Mouse (Mus musculus) megakaryocyte, adult 5-6 weeks (primary cell): ENCODE results near the gene Zfp385b. TPM values are rescaled to one million over a fixed set of nuclear protein-coding genes. Genes with fewer than 3 reads are reported as not detected.

ENCODE experiments used
- ATAC-seq: 2 replicates; pipeline ENCODE4 v1.8.0; 2016; ENCODE audit warnings: mild to moderate bottlenecking, inconsistent platforms; ENCODE audit not compliant: poor library complexity, severe bottlenecking
- total RNA-seq, 2 experiments: library from RNA; stranded (forward) in 1 of 2; stranded (reverse) in 1 of 2; fragments of 153-499, 151-499 nt in 1 of 2; fragments of 221-1000, 200-1000 nt in 1 of 2; gene quantifications; 2 replicates each; pipeline versions ENCODE4 v1.2.3 to v1.2.4; 2015 to 2017

The Zfp385b gene
- total RNA-seq, 2 experiments from 2014 or later, result not detected

GRCm38 (mm10) chr2:77790846-77791245 is 28.6 kb downstream of the Zfp385b start:
- ATAC-seq, result no peak

DNA sequence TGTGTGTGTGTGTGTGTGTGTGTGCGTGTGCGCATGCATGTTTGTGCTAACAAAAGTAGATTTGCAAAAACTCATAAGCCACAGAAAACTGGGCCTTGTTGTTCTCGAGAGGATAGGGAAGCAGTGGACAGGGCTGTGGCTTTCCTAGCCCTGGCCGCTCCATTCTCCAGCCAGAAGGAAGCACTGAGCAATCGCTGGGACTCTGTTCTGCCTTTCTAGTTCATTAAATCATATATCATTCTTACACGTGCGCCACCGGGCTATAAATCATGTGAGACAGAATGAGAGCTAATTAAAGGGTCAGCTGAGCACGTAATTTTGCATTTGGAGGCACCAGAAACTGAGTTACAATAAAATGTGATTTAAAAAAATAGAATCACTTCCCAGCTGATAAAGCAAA is 29.1 kb downstream of the Zfp385b start:
- no peak for ATAC-seq

GRCm38 (mm10) chr2:77781390-77781789 is 38.0 kb downstream of the Zfp385b start:
- ATAC-seq, result no peak

DNA sequence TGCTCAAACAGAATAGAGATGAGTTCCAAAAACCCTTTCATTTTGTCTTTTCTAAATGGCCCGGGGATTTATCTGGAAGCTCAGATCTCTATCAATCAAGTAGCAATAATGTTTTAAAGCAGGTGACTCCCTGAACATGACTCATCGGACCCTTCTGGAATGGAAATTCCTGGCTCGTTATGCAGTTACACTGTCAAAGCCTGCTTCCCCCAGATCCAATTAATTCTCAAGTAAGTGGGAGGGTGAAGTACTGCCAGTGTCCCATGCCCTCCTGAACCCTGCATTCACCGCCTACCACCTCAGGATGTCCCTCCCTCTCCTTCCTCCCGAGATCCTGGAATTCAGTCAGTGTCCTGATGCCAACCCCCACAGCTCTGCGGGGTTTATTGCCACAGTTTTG is 41.7 kb downstream of the Zfp385b start:
- ATAC-seq, result no peak

GRCm38 (mm10) chr2:77777047-77777686 is 42.3 kb downstream of the Zfp385b start:
- no peak for ATAC-seq

DNA sequence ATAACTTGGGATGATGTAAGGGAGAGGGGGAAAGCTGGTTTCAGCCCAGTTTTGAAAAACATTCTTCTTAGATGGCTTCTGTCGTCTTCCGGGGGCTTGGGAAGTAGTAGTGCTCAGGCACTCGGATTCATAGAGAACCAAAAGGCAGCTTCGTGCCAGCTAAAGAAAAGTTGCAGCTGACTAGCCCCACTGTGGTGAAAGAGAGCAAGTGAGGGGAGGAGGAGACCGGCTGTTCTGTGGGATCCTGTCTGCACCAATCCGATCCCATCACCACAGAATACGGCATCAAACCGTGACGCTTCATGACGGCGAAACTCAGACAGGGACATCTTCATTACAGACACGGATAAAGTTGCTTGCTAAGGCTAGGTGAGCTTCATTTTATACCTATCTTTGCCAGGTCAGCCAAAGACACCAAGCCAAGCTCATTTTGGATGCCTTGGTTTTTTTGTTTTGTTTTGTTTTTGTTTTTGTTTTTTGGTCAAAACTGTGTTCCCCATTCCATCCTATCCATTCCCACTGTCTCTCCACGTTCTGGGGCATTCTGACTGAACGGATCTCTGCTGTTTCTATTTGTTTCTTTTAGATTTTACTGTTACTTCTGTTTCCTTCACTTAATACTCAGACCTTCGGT is 44.1 kb downstream of the Zfp385b start:
- no peak for ATAC-seq

DNA sequence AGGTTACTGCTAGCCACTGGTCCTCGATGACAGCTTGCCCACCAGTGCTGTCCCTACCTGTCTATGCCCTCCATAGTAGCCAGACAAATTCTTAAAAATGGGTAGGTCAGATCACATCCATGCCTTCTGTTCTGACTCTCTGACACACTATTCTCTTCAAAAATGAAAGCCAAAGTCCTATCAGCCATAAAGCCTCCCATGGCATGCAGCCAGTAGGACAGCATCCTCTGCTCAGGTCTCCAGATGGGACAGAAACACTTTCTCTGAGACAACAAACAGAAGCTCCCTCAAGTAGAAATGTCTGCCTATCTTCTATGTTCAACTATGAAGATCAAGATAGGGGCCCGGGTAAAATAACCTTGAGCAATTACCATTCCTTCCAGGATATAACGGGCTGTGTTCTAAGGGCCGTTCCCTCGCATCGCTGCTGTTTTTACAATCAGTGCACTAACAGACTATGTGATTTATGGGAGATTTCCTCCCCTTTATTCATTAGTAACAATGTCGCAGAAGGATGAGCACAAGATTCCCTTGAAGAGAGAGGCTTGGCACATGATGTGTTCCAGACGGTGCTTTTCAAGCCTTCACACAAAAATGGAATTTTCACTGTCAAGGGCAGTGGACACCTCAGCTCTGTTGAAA is 49.3 kb downstream of the Zfp385b start:
- no peak for ATAC-seq

GRCm38 (mm10) chr2:77768321-77768886 is 51.0 kb downstream of the Zfp385b start:
- ATAC-seq, result no peak

DNA sequence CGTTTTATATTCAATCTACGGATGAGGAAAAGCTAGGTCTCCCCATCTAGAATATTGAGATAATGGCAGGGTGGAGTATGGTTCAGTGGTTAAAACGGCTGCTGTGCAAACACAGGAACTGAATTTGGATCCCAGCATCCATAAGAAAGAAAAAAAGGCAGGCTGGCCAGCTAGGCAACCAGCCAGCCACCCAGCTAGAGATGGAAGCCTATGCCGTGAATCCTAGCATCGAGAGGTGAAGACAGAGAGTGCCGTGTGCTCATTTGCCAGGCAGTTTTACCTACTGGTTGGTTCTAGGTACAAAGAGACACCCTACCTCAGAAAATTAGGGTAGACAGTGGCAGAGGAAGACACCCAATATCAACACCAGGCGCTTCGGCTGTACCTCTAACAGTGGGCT is 57.5 kb downstream of the Zfp385b start:
- no peak for ATAC-seq

DNA sequence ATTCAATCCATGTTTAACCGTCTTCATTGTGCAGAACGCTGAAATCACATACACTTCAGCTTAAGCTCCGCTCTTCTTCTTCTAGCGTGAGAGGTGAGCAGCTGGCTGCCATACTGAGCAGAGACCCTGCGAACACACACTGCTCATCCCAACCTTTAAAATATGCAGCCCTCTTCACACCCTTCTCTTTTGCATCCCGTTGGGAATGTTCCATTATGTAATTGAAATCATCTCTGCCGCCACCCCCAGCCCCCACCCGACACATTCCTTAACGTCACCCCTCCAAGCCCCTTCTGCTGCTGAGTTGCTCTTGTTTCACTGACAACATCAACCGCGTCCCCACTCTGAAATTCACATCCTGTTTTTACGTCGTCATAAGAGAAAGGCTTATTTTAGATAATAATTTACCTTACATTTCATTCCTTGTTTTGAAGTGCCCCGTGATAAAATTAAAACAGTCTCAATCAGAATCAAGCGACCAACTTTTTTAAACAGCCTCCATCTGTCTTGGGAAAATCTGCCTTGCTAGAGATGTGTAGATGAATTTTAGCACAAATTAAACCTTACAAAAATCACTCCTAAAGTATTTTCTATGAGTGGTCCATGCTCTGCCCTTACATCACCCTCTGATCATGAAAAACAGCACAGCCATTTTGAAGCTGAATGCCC is 60.9 kb downstream of the Zfp385b start:
- ATAC-seq, result no peak

DNA sequence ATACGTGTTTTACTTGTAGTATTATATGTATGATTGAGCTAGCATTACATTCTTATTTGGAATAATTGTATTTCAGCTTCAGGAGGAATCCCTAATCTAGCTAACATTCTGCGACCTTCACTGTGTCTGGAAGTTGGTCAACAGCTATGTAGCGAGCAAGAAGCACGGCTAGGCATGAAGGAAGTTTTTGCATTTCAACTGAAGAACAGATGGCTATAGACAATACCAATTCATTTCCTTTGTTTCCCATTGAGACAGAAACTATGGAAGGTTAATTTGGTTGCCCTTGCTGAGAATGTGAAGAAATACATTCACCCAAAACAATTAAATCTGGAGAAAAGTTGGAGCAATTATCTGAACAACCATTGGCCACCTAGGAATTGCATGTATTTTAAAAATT is 66.9 kb downstream of the Zfp385b start:
- no peak for ATAC-seq

DNA sequence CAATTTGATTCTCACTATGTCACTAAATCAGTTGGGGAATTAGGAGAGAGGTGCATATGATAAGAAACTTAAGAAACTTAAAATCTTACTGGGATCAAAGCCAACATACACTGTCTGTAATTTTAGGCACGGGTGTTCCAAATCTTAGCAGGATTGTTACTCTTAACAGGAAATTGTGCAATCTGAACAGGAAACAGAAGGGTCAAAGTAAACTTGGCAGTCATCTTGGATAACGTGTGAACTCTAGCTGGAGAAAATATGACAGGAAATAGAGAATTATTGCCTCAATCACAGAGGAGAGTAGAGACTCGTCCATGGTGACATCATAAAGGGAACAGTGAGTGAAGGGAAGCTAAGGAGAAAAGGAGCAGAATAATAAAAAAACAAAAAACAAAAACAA is 69.8 kb downstream of the Zfp385b start:
- no peak for ATAC-seq

DNA sequence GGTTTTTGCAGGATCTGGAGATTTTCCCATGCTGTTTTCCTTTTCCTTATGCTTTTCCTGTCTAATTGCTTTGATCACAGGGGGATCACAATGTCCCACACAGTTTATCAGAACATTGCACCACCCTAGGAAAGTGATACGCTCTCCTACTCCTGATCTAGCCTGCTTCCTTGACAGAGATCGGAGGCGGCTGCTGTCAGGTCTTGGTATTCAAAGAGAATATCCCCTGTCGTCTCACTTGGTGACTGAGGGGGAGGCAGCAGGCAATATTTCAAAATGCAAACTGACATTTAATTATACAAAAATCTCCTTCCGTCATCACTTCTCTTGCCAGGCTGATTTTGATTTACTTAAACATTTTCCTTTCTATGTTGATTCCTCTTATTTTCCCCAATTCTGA is 73.0 kb downstream of the Zfp385b start:
- no peak for ATAC-seq

DNA sequence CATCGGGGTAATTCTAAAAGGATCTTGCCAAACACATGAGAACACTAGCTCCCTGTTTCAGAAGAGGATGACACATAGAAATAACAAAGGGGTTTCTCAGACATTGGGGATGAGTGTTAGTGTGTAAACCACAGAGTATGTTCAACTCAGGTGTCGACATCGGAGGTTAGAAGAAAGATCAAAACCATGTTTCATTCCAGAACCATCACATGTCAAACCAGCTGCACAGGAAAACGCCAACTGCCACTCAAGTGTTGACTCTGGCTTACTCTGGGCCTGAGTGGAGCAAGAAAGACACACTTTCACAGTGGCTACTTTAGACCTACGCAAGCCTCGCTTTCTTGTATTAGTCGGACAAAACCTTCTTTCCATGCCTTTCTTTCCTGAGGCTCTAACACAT is 74.2 kb downstream of the Zfp385b start:
- ATAC-seq, result no peak

DNA sequence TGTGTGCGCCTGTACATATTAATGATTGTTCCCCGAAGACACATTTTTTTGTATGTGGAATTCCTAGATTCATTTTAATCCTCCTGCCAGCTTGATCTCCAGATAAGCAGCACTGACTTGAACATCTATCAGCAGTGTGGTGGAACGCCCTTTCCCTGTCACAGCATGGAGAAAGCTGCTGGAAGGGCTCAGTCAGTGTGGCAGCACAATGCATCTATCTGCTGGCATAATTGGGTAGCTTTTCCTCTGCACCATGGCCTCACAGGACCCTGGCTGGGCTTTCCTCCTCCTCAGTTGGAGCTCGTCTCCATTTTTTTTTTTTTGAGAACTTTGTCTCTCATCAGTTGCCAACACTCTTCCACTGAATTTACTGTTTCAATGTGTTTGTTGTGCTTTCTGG is 77.1 kb downstream of the Zfp385b start:
- no peak for ATAC-seq

- no peak for ATAC-seq
Observed at GRCm38 (mm10) chr2:77730196-77730595, 89.2 kb downstream of the Zfp385b start.

DNA sequence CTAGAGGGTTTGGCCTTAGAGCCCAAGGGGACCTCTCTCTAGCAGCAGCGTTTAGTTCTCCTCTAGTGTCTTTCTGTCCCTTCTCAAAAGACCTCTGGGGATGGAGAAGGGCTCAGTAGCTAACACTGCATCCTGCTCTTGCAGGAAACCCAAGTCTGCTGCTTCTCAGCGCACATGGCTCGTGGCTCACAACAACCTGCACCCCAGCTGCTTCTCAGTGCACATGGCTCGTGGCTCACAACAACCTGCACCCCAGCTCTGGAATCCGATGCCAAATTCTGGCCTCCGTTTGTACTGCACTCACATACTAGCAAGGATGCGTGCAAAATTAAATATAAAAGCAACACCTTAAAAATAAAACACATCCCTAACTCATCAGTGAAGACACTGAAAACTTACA is 92.6 kb downstream of the Zfp385b start:
- no peak for ATAC-seq

DNA sequence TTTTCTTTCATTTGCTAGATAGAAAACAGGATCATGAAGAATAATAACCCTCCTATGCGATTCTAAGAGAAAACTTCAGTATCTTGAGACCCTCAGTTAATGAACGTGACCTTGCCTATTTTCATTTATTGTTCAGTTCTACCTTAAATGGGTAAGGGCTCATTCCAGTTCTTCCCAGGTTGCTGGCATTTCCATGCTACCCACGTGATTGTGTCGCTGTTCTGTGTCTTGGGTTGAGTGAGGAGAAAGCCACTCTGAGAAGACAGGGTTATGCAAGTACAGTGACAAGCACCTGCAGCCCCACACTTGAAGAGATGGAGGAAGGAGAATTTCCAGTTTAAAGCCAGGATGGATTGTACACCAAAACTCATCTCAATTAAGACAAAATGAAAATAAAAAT is 98.6 kb downstream of the Zfp385b start:
- ATAC-seq, result no peak

- no peak for ATAC-seq
Observed at GRCm38 (mm10) chr2:77716367-77716766, 103.1 kb downstream of the Zfp385b start.

GRCm38 (mm10) chr2:77713886-77714285 is 105.6 kb downstream of the Zfp385b start:
- no peak for ATAC-seq

- ATAC-seq, result peak; percentile 40
Observed at GRCm38 (mm10) chr2:77711751-77712150, 107.7 kb downstream of the Zfp385b start.
